Mouse (Mus musculus) liver, adult (tissue): ENCODE measurements at regions not wholly inside any gene's neighbourhood (a gene's known extent, or its start where the extent isn't known, plus 50 kb on each side); places are given as distances from the start of the nearest gene placed in this dataset.

ENCODE experiments used
- GATA4 ChIP-seq: IDR thresholded peaks from 2 replicates; pipeline ENCODE4 v1.6.1; 2014; ENCODE audit warnings: mild to moderate bottlenecking, low read length; ENCODE audit not compliant: insufficient replicate concordance

DNA sequence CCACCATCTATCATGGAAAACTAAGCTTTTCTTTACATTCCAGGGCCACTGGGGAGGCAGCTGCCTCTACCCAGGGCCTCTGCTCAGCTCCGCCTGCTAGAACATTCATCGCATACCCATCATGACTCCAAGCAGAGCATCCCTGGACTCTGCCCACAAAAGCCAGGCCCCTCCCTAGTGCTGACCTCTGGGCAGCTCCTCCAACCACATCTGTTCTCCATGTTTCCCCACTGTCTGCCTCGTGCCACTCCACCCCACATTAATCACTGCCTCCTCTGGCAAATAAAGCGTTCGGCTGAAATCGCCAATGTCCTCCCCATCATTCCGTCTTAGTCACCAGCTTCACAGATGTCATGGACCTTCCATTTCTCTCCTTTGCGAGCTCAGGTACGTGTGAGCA is 96.2 kb upstream of the Cops8 start:
- no peak for TF ChIP-seq GATA4

DNA sequence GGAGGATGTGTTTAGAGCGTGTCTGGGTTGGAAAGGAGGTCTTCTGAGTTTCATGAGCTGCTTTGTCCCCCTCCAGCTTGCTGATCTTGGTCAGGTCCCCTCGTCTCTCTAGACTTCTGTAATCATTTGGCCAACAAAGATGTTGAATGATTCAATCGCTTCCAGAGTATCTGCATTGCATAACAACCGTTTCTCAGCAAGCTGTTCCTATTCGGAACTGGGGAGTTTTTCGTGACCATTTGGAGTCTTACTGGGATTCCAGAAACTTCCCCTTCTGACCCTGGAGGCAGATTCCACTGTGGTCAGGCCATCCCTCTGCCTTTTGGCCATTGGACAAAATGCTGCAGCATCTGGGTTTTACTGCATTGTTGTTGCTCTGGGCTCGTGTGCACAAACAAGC is 93.4 kb upstream of the Cops8 start:
- no peak for TF ChIP-seq GATA4

DNA sequence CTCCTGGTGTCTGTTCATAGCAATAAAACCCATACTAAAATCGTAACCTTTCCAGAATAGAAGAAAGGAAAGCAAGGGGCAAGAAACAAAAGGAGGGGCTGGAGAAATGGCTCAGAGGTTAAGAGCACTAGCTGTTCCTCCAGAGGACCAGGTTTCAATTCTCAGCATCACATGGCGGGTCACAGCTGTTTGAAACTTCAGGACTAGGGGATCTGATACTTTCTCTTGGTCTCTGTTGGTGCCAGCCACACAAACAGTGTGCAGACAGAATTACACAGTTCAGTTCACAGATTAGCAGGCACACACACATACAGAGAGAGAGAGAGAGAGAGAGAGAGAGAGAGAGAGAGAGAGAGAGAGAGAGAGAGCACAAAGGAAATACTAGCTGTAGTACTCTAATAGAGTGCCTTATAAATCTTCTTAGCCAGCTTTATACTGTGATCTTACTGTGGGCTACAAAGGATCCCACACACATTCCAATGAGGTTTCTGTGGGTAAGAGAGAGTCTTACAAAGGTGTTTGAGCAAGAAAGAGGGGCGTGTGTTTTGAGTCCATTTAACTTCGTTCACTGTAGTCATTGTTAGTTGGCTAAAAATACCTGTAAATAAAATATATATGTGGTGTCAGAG is 89.2 kb upstream of the Cops8 start:
- no peak for TF ChIP-seq GATA4

DNA sequence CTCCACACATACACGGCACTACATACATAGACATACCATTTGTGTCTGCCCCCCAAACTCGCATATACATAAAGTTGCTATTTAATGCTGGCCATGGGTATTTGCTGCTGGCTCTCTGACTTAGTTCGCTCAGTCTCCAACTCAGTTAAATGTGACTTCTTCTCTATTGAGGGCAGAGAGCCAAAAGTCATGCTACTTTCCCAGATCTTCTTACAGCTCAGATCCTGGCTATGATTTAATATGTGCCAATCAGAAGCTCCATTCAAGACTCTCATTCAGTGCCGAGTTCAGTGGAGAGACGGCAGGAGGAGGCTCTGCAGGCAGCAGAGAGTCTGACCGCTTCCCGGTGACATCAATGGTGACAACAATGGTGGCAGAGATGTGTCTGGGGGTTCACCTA is 88.6 kb upstream of the Cops8 start:
- no peak for TF ChIP-seq GATA4

- no peak for TF ChIP-seq GATA4
Observed at GRCm38 (mm10) chr1:90518584-90519265, 84.1 kb upstream of the Cops8 start.

DNA sequence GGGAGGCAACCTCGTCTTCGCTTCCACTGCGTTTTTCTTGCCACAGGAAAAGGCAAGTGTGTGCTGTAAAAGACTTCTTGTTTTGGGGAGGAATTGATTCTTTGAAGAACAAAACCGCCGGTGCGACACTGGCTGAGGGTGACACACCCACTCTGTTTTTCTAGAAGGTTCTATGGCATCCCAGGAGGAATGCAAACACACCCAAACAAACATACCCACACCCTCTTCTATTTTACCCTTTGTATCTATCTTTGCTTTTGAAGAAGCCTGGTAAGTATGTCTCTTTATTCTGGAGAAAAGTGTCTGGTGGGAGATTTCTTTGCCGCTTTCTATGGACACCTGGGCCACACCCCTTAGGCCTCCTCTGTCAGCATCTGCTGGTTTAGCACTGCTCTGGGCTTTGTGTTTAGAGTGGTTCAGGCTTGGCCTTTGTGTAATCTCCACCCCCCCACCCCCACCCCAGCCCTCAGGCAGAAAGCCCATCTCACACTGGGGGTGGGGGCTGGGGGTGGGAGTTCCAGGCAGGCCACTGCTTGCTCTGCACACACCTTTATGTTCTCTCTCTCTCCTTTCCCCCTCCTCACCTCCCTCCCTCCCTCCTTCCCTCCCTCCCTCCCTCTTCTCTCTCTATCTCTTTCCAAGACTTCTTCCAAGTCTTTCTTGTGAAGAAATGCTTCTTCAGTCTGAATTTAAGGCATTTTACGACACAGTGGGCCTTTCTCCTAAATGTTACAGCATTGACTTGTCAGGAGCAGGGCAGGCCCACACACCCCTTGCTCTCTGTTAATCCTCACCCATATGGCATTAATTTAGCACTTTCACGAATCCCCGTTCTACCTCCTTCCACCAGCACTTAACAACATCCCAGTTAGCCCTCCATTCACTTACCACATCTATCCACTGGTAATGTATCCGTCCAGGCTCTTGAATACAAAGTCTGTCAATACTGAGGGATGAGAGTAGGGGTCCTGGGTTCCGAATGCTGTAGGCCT is 83.2 kb upstream of the Cops8 start:
- TF ChIP-seq GATA4 = no peak

DNA sequence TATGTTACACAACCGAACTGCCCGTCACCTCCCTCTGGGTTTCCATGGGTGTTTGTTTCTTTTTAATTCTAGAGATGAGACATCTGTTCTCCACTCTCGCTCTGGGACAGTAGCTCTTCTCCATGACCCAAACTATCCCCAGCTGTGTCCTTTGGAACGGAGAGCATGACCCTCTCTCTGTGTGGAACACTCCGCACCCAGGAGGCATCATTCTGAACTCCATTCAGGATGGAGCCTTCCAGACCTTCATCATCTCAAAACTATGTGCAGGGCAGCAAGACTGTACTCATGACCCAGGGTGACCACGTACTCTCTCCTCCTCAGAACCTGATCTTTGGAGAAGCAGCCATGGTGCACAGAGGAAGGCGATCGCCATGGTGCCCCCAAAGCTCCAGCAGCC is 80.5 kb upstream of the Cops8 start:
- no peak for TF ChIP-seq GATA4

- no peak for TF ChIP-seq GATA4
Observed at GRCm38 (mm10) chr1:90524641-90525220, 78.0 kb upstream of the Cops8 start.

DNA sequence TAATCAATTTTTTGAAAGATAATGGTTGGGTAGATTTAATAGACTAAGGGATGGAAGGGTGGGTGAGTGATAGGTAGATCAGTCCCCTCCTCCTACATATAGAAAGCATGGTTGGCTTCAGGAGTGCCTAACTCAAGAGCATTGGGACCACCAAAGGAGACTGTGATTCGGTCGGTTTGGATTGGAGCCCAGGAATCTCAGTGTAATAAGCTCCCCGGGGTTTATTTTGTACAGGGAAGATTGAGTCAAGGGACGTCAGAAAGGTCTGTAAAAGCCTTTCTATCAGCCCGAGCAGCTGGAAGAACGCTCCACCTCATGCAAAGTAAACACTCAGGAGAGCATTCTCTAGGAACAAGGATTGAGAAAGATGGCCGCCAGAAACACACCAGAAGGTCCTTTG is 76.5 kb upstream of the Cops8 start:
- no peak for TF ChIP-seq GATA4

GRCm38 (mm10) chr1:90527947-90528717 is 74.6 kb upstream of the Cops8 start:
- no peak for TF ChIP-seq GATA4

DNA sequence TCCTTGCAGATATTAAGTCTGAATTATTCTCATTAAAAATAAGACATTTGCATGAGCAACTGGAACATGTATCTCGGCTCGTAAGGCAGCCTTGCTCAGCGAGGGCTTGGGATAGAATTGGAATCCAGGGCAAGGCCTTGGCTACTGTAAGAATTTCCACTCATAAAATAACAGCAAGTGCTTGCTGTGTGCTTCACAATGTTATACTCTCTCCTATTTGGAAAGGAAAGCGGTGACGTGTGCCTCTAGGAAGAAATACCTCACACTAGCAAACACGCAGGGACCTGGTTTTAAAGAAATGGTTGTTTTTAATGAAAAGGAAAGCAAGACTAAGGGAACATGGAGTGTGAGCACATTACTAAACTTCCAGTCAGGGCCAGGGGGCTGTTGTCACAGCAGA is 69.3 kb upstream of the Cops8 start:
- TF ChIP-seq GATA4 = no peak

DNA sequence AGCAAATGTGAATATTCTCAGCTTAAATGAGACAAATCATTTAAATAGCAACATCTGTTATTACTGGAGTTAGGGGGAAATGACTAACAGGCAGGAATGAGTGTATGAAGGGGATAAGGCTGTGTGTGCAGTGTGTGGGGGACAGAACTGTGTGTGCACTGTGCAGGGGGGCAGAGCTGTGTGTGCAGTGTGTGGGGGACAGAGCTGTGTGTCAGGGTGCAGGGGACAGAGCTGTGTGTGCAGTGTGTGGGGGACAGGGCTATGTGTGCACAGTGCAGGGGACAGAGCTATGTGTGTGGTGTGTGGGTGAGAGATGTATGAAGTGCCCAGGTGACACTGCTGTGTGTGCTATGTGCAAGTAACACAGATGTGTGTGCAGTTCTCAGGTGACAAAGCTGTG is 66.7 kb upstream of the Cops8 start:
- no peak for TF ChIP-seq GATA4

DNA sequence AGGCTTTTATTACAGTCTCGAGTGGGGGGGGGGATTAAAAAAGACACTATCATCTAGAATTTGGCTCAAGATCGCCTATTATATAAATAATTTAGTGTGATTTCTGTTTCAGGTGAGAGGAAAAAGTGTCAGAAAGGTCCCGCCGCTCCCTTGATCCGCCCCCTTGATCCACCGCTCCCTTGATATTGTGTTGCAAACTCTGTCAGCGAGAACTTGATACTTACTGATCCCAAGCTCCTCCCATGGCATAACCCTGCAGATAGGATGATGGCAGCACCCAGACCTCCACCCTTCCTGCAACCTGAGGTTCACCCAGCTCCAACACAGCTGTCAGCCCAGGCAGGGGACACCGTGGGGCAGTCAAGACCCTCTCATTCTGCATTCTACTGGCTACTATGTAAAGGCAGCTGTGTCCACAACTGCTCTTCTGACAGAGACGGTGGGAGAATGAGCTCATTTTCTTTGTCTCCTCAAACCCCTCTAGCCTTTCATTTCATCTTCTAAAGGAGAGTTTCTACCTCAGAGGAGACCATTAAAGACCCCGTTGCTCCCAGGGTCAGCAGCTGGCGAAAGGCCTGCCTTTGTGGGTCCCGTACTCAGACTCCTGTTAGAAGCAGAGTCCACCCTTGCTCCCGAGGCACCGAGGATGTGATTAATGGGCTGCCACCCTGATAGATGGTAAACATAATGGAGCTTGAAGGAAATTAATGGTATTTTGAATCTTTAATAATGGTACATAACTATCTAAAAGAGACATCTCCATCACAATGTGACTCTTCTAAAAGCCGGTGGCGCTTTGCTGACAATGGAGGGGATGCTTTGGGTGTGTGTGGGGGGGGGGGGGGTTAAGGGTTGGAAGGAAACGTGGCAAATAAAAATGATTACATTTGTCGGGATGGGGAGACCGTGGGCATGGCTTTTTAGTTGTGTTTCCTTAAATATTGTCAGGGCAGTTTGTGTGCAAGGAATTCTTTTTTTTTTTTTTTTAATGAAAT is 58.7 kb upstream of the Cops8 start:
- TF ChIP-seq GATA4 = no peak
